Mouse (Mus musculus) olfactory bulb, adult 2 months (tissue): ENCODE measurements around the gene Rnf41.

Experiments used
- CTCF ChIP-seq: fragments of 200-500 bp; IDR thresholded peaks from 2 replicates; pipeline ENCODE4 v1.5.1; 2012; ENCODE audit warnings: low read depth, mild to moderate bottlenecking, low read length, moderate library complexity; ENCODE audit not compliant: insufficient read depth
- POLR2A ChIP-seq: fragments of 200-500 bp; IDR thresholded peaks from 2 replicates; pipeline ENCODE4 v1.6.1; 2012; ENCODE audit warnings: mild to moderate bottlenecking, low read depth, low read length, moderate library complexity; ENCODE audit not compliant: insufficient read depth

- TF ChIP-seq POLR2A: no peak
- TF ChIP-seq CTCF: no peak
These were observed 14.7 kb upstream of the Rnf41 start for GRCm38 (mm10) chr10:128396716-128397264.
